Mouse (Mus musculus) embryonic facial prominence, embryonic 12.5 days (tissue): ENCODE data around the gene Mapk8. TPM values are rescaled to one million over a fixed set of nuclear protein-coding genes. Genes with fewer than 3 reads are reported as not detected.
A peak's percentile ranks its signal among the peaks of the same experiment; 100 is the strongest.

Experiments used
- ATAC-seq: fragments of 200-750 bp; cut with Nextera tagmentation; 2 replicates; pipeline ENCODE4 v1.8.0; 2017; ENCODE audit not compliant: insufficient number of reproducible peaks, insufficient read depth, low FRiP score, low TSS enrichment
- H3K27ac ChIP-seq: fragments of 300-500 bp; sonication (generic); 2 replicates; pipeline ENCODE4 v1.5.1; 2016; ENCODE audit warnings: mild to moderate bottlenecking
- H3K27me3 ChIP-seq: fragments of 300-500 bp; sonication (generic); 2 replicates; pipeline ENCODE4 v1.6.1; 2016; ENCODE audit warnings: mild to moderate bottlenecking, moderate library complexity
- H3K36me3 ChIP-seq: fragments of 300-500 bp; sonication (generic); 2 replicates; pipeline ENCODE4 v1.6.1; 2016; ENCODE audit warnings: mild to moderate bottlenecking
- H3K4me1 ChIP-seq: fragments of 300-500 bp; sonication (generic); 2 replicates; pipeline ENCODE4 v1.6.1; 2016
- H3K4me2 ChIP-seq: fragments of 300-500 bp; sonication (generic); replicated peaks from 2 replicates; pipeline ENCODE4 v1.6.1; 2016; ENCODE audit warnings: mild to moderate bottlenecking, moderate library complexity
- H3K4me3 ChIP-seq: fragments of 300-500 bp; sonication (generic); 2 replicates; pipeline ENCODE4 v1.5.1; 2016; ENCODE audit warnings: mild to moderate bottlenecking
- H3K9ac ChIP-seq: fragments of 300-500 bp; sonication (generic); 2 replicates; pipeline ENCODE4 v1.6.1; 2016; ENCODE audit warnings: mild to moderate bottlenecking, moderate library complexity
- H3K9me3 ChIP-seq: fragments of 300-500 bp; sonication (generic); 2 replicates; pipeline ENCODE4 v1.6.1; 2016; ENCODE audit warnings: mild to moderate bottlenecking, moderate library complexity
- WGBS: fragments of 180-500 bp; shearing (Covaris S2); methylation state at CpG from one replicate; pipeline ENCODE4 v1.1.7; 2016; 5-methylcytosine and 5-hydroxymethylcytosine counted together
- polyA plus RNA-seq: library from polyadenylated mRNA; unstranded; fragments of >200 nt; fragmentation: Nextera tagmentation; extraction: Ambion mirVana; gene quantifications from 2 replicates; pipeline ENCODE4 v1.2.1, GENCODE M21; 2016

Gene Mapk8
- polyA plus RNA-seq, 1 experiment from 2014 or later = 24.4 TPM

- no peaks in the 10 kb centered on the region for H3K9me3 ChIP-seq
- WGBS = 63% methylated on average over 14 of the region's 14 CpGs
- no peak overlapping the region for H3K9ac ChIP-seq
- no peak for ATAC-seq
- no peak overlapping the region for H3K27ac ChIP-seq
- no peak overlapping the region for H3K4me3 ChIP-seq
- no peaks in the 10 kb centered on the region for H3K36me3 ChIP-seq
- no peak overlapping the region for H3K4me2 ChIP-seq
- H3K4me1 ChIP-seq = peaks cover 22% of the 10 kb centered on the region
- no peaks in the 10 kb centered on the region for H3K27me3 ChIP-seq
Measured at GRCm38 (mm10) chr14:33362122-33362521, 84.8 kb downstream of the Mapk8 start.

GRCm38 (mm10) chr14:33361546-33361945 is 85.4 kb downstream of the Mapk8 start:
- Histone ChIP-seq H3K4me3 (no peak overlapping the region), H3K4me1 (peaks cover 22% of the 10 kb centered on the region), H3K36me3 (no peaks in the 10 kb centered on the region), H3K9ac (no peak overlapping the region), H3K9me3 (no peaks in the 10 kb centered on the region), H3K4me2 (no peak overlapping the region), H3K27me3 (no peaks in the 10 kb centered on the region), H3K27ac (no peak overlapping the region)
- ATAC-seq = no peak
- WGBS = 30% methylated on average over 4 of the region's 4 CpGs

- no peaks in the 10 kb centered on the region for H3K36me3 ChIP-seq
- H3K4me2 ChIP-seq = no peak overlapping the region
- no peak for ATAC-seq
- WGBS = 91% methylated on average over 8 of the region's 8 CpGs
- H3K4me3 ChIP-seq = no peak overlapping the region
- H3K27me3 ChIP-seq = no peaks in the 10 kb centered on the region
- H3K4me1 ChIP-seq = peaks cover 22% of the 10 kb centered on the region
- no peak overlapping the region for H3K9ac ChIP-seq
- H3K9me3 ChIP-seq = no peaks in the 10 kb centered on the region
- no peak overlapping the region for H3K27ac ChIP-seq
Measured at GRCm38 (mm10) chr14:33358891-33359290, 88.1 kb downstream of the Mapk8 start.

GRCm38 (mm10) chr14:33357600-33358368 is 89.2 kb downstream of the Mapk8 start:
- peaks cover 18% of the 10 kb centered on the region for H3K4me1 ChIP-seq
- no peak overlapping the region for H3K4me3 ChIP-seq
- no peak overlapping the region for H3K4me2 ChIP-seq
- no peak for ATAC-seq
- peaks cover 4% of the 10 kb centered on the region for H3K27me3 ChIP-seq
- WGBS = 78% methylated on average over 12 of the region's 12 CpGs
- H3K9ac ChIP-seq = no peak overlapping the region
- H3K27ac ChIP-seq = no peak overlapping the region
- no peaks in the 10 kb centered on the region for H3K9me3 ChIP-seq
- no peaks in the 10 kb centered on the region for H3K36me3 ChIP-seq

- no peak overlapping the region for H3K9ac ChIP-seq
- WGBS = 87% methylated on average over 5 of the region's 5 CpGs
Measured at GRCm38 (mm10) chr14:33355276-33355675, 91.7 kb downstream of the Mapk8 start.

GRCm38 (mm10) chr14:33352890-33353289 is 94.1 kb downstream of the Mapk8 start:
- Histone ChIP-seq H3K4me3 (no peak overlapping the region), H3K4me1 (0 out of 2 replicates have a peak, but pooled peaks cover 5% of the 10 kb centered on the region), H3K4me2 (no peak overlapping the region), H3K27ac (no peak overlapping the region), H3K9me3 (no peaks in the 10 kb centered on the region), H3K27me3 (peaks cover 45% of the 10 kb centered on the region), H3K36me3 (no peaks in the 10 kb centered on the region), H3K9ac (no peak overlapping the region)
- WGBS = 76% methylated on average over 6 of the region's 6 CpGs
- no peak for ATAC-seq

More at GRCm38 (mm10) chr14:33355276-33355675, 91.7 kb downstream of the Mapk8 start:
- Histone ChIP-seq H3K9me3 (no peaks in the 10 kb centered on the region), H3K27me3 (peaks cover 29% of the 10 kb centered on the region), H3K4me1 (0 out of 2 replicates have a peak, but pooled peaks cover 5% of the 10 kb centered on the region), H3K4me2 (no peak overlapping the region), H3K36me3 (no peaks in the 10 kb centered on the region), H3K27ac (no peak overlapping the region), H3K4me3 (no peak overlapping the region)
- no peak for ATAC-seq

GRCm38 (mm10) chr14:33351984-33352722 is 94.8 kb downstream of the Mapk8 start:
- Histone ChIP-seq H3K36me3 (no peaks in the 10 kb centered on the region), H3K4me3 (no peak overlapping the region), H3K27me3 (peaks cover 49% of the 10 kb centered on the region), H3K4me2 (no peak overlapping the region; the same call in 1 of the 2 replicates), H3K9ac (no peak overlapping the region), H3K27ac (no peak overlapping the region), H3K9me3 (no peaks in the 10 kb centered on the region), H3K4me1 (0 out of 2 replicates have a peak, but pooled peaks cover 5% of the 10 kb centered on the region)
- ATAC-seq = no peak
- WGBS = 78% methylated on average over 6 of the region's 6 CpGs

- Histone ChIP-seq H3K9ac (peak overlapping the region; percentile 63), H3K4me2 (peak overlapping the region; percentile 87), H3K36me3 (no peaks in the 10 kb centered on the region), H3K4me1 (0 out of 2 replicates have a peak, but pooled peaks cover 5% of the 10 kb centered on the region), H3K27me3 (peaks cover 50% of the 10 kb centered on the region), H3K9me3 (no peaks in the 10 kb centered on the region), H3K4me3 (peak overlapping the region; percentile 44), H3K27ac (no peak overlapping the region)
- ATAC-seq = no peak
- WGBS = 1% methylated on average over 42 of the region's 42 CpGs
Measured at GRCm38 (mm10) chr14:33351019-33351418, 95.9 kb downstream of the Mapk8 start.

GRCm38 (mm10) chr14:33348146-33348545 is 98.8 kb downstream of the Mapk8 start:
- Histone ChIP-seq H3K9me3 (no peaks in the 10 kb centered on the region), H3K4me1 (0 out of 2 replicates have a peak, but pooled peaks cover 5% of the 10 kb centered on the region), H3K9ac (no peak overlapping the region), H3K4me2 (no peak overlapping the region), H3K36me3 (no peaks in the 10 kb centered on the region), H3K4me3 (no peak overlapping the region), H3K27me3 (peaks cover 50% of the 10 kb centered on the region), H3K27ac (no peak overlapping the region)
- 76% methylated on average over 1 of the region's 1 CpGs for WGBS
- no peak for ATAC-seq

- Histone ChIP-seq H3K27ac (no peak overlapping the region), H3K4me1 (0 out of 2 replicates have a peak, but pooled peaks cover 5% of the 10 kb centered on the region), H3K27me3 (peaks cover 45% of the 10 kb centered on the region), H3K9ac (no peak overlapping the region), H3K36me3 (no peaks in the 10 kb centered on the region), H3K9me3 (no peaks in the 10 kb centered on the region), H3K4me2 (no peak overlapping the region), H3K4me3 (no peak overlapping the region)
- 62% methylated on average over 4 of the region's 4 CpGs for WGBS
- ATAC-seq = no peak
Measured at GRCm38 (mm10) chr14:33347738-33348137, 99.2 kb downstream of the Mapk8 start.

- H3K4me1 ChIP-seq = 0 out of 2 replicates have a peak, but pooled peaks cover 5% of the 10 kb centered on the region
- WGBS = 72% methylated on average over 6 of the region's 6 CpGs
- no peak for ATAC-seq
Measured at GRCm38 (mm10) chr14:33346546-33346945, 100.4 kb downstream of the Mapk8 start.

More at GRCm38 (mm10) chr14:33346546-33346945, 100.4 kb downstream of the Mapk8 start:
- Histone ChIP-seq H3K27me3 (peaks cover 34% of the 10 kb centered on the region), H3K4me2 (no peak overlapping the region), H3K9me3 (no peaks in the 10 kb centered on the region), H3K9ac (no peak overlapping the region), H3K4me3 (no peak overlapping the region), H3K36me3 (no peaks in the 10 kb centered on the region), H3K27ac (no peak overlapping the region)
